Comparison of ENCODE assay signal across 21 mouse cellular contexts in genomic region chr12:108176366-108176765, GRCm38 (mm10). TPM values are rescaled to one million over a fixed set of nuclear protein-coding genes. Genes with fewer than 3 reads are reported as not detected.
DNase-seq lines count a peak whose midpoint lies in the region; ATAC-seq and TF ChIP-seq lines count a peak whose summit lies in the region.
"Had no signal": no experiment of that assay in that cellular context is flagged by ENCODE, and none has a peak within 500 bp of the region (broad histone marks: within the 10 kb centered on the region; RNA-seq: fewer than 3 reads in every experiment).

No protein-coding gene starts in this region.

- peaks cover 23% of the 10 kb centered on the region for H3K4me1 ChIP-seq in intestine, embryonic 15.5 days (replicated peaks)
- H3K4me1 ChIP-seq in intestine, postnatal 0 days (replicated peaks; ENCODE audit: control insufficient read depth, insufficient read depth, low read length), result 0 out of 2 replicates have a peak, but pooled peaks cover 3% of the 10 kb centered on the region
- H3K4me1 ChIP-seq in midbrain, embryonic 13.5 days (replicated peaks), result peaks cover 46% of the 10 kb centered on the region
- peaks cover 14% of the 10 kb centered on the region for H3K4me1 ChIP-seq in midbrain, embryonic 14.5 days (ENCODE audit: control insufficient read depth, insufficient read depth, low read length)
- H3K4me1 ChIP-seq in limb, embryonic 13.5 days, result peaks cover 45% of the 10 kb centered on the region
- H3K4me1 ChIP-seq in small intestine, adult 2 months (ENCODE audit: control insufficient read depth, insufficient read depth, insufficient read length, low read length), result peaks cover 22% of the 10 kb centered on the region
- peaks cover 34% of the 10 kb centered on the region for H3K4me1 ChIP-seq in hindbrain, embryonic 12.5 days

- no peak overlapping the region for H3K4me3 ChIP-seq in intestine, embryonic 15.5 days (replicated peaks)
- H3K4me3 ChIP-seq in intestine, postnatal 0 days (ENCODE audit: low read depth, low read length), result no peak overlapping the region
- no peak overlapping the region for H3K4me3 ChIP-seq in midbrain, embryonic 13.5 days (replicated peaks)
- no peak overlapping the region for H3K4me3 ChIP-seq in midbrain, embryonic 14.5 days (replicated peaks; ENCODE audit: low read depth, low read length)
- H3K4me3 ChIP-seq in limb, embryonic 13.5 days, result no peak overlapping the region
- no peak overlapping the region for H3K4me3 ChIP-seq in small intestine, adult 2 months (ENCODE audit: low read depth, low read length)
- no peak overlapping the region for H3K4me3 ChIP-seq in hindbrain, embryonic 12.5 days
- H3K4me3 ChIP-seq: forebrain, embryonic 15.5 days; heart, embryonic 10.5 days; hindbrain, embryonic 15.5 days; left cerebral cortex, adult 2 months; neural tube, embryonic 12.5 days had no signal

- 60% methylated on average over 3 of the region's 3 CpGs for WGBS in intestine, embryonic 15.5 days
- WGBS in intestine, postnatal 0 days, result 56% methylated on average over 3 of the region's 3 CpGs
- WGBS in midbrain, embryonic 13.5 days, result 74% methylated on average over 3 of the region's 3 CpGs
- 80% methylated on average over 3 of the region's 3 CpGs for WGBS in midbrain, embryonic 14.5 days
- WGBS in limb, embryonic 13.5 days, result 69% methylated on average over 3 of the region's 3 CpGs
- WGBS in small intestine, adult 2 months, result 39% methylated on average over 3 of the region's 3 CpGs
- WGBS in hindbrain, embryonic 12.5 days, result 77% methylated on average over 3 of the region's 3 CpGs

- 0 out of 2 replicates have a peak overlapping the region, but pooled peaks have one; percentile 9 for H3K4me2 ChIP-seq in intestine, embryonic 15.5 days (replicated peaks)
- no peak overlapping the region for H3K4me2 ChIP-seq in intestine, postnatal 0 days (replicated peaks; ENCODE audit: low read depth)
- H3K4me2 ChIP-seq in midbrain, embryonic 13.5 days (replicated peaks), result no peak overlapping the region
- no peak overlapping the region for H3K4me2 ChIP-seq in midbrain, embryonic 14.5 days (ENCODE audit: low read length)
- H3K4me2 ChIP-seq in limb, embryonic 13.5 days (replicated peaks), result peak overlapping the region; percentile 11; the same call in 1 of the 2 replicates
- no peak overlapping the region for H3K4me2 ChIP-seq in hindbrain, embryonic 12.5 days (replicated peaks)
- H3K4me2 ChIP-seq: forebrain, embryonic 15.5 days; neural tube, embryonic 12.5 days had no signal

- no peaks in the 10 kb centered on the region for H3K27me3 ChIP-seq in intestine, embryonic 15.5 days (replicated peaks)
- H3K27me3 ChIP-seq in intestine, postnatal 0 days (replicated peaks; ENCODE audit: control insufficient read depth, insufficient read depth, low read length), result no peaks in the 10 kb centered on the region
- H3K27me3 ChIP-seq in midbrain, embryonic 13.5 days, result no peaks in the 10 kb centered on the region
- no peaks in the 10 kb centered on the region for H3K27me3 ChIP-seq in midbrain, embryonic 14.5 days (ENCODE audit: control insufficient read depth, insufficient read depth, low read length)
- no peaks in the 10 kb centered on the region for H3K27me3 ChIP-seq in limb, embryonic 13.5 days
- no peaks in the 10 kb centered on the region for H3K27me3 ChIP-seq in small intestine, adult 2 months (ENCODE audit: control insufficient read depth, insufficient read depth, low read length)
- H3K27me3 ChIP-seq in hindbrain, embryonic 12.5 days, result no peaks in the 10 kb centered on the region
- H3K27me3 ChIP-seq: forebrain, embryonic 15.5 days; hindbrain, embryonic 15.5 days; neural tube, embryonic 12.5 days had no signal

- no peak for TF ChIP-seq POLR2A in small intestine, adult 2 months (IDR thresholded peaks at IDR 0.05; ENCODE audit: low read depth, low read length)

- no peak for ATAC-seq in intestine, embryonic 15.5 days
- no peak for ATAC-seq in intestine, postnatal 0 days
- ATAC-seq in midbrain, embryonic 13.5 days, result no peak
- no peak for ATAC-seq in midbrain, embryonic 14.5 days (ENCODE audit: low FRiP score, low TSS enrichment)
- ATAC-seq in limb, embryonic 13.5 days (ENCODE audit: low FRiP score, low read depth), result no peak
- ATAC-seq in hindbrain, embryonic 12.5 days (ENCODE audit: low FRiP score), result no peak
- ATAC-seq: forebrain, embryonic 15.5 days had no signal

- H3K9me3 ChIP-seq in intestine, embryonic 15.5 days, result no peaks in the 10 kb centered on the region
- H3K9me3 ChIP-seq in intestine, postnatal 0 days (ENCODE audit: control insufficient read depth), result no peaks in the 10 kb centered on the region
- H3K9me3 ChIP-seq in midbrain, embryonic 13.5 days, result no peaks in the 10 kb centered on the region
- H3K9me3 ChIP-seq in midbrain, embryonic 14.5 days (ENCODE audit: control insufficient read depth, low read length), result no peaks in the 10 kb centered on the region
- no peaks in the 10 kb centered on the region for H3K9me3 ChIP-seq in limb, embryonic 13.5 days
- H3K9me3 ChIP-seq in hindbrain, embryonic 12.5 days (replicated peaks), result no peaks in the 10 kb centered on the region
- H3K9me3 ChIP-seq: forebrain, embryonic 15.5 days; heart, embryonic 10.5 days; hindbrain, embryonic 15.5 days; neural tube, embryonic 12.5 days had no signal

- no peak overlapping the region for H3K27ac ChIP-seq in intestine, embryonic 15.5 days
- no peak overlapping the region; the same call in 1 of the 2 replicates for H3K27ac ChIP-seq in intestine, postnatal 0 days (ENCODE audit: low read depth, low read length)
- H3K27ac ChIP-seq in midbrain, embryonic 13.5 days, result no peak overlapping the region
- H3K27ac ChIP-seq in midbrain, embryonic 14.5 days (replicated peaks; ENCODE audit: low read depth, low read length), result no peak overlapping the region
- no peak overlapping the region for H3K27ac ChIP-seq in limb, embryonic 13.5 days
- peak overlapping the region; percentile 36; the same call in 1 of the 2 replicates for H3K27ac ChIP-seq in small intestine, adult 2 months (ENCODE audit: insufficient read depth, low read depth, low read length)
- H3K27ac ChIP-seq in hindbrain, embryonic 12.5 days, result no peak overlapping the region
- H3K27ac ChIP-seq: forebrain, embryonic 15.5 days; heart, embryonic 10.5 days; hindbrain, embryonic 15.5 days; left cerebral cortex, adult 2 months; neural tube, embryonic 12.5 days had no signal

- no peak overlapping the region for H3K9ac ChIP-seq in intestine, embryonic 15.5 days
- H3K9ac ChIP-seq in intestine, postnatal 0 days (ENCODE audit: low read depth, low read length), result no peak overlapping the region
- H3K9ac ChIP-seq in midbrain, embryonic 13.5 days (replicated peaks), result 0 out of 2 replicates have a peak overlapping the region, but pooled peaks have one; percentile 3
- no peak overlapping the region for H3K9ac ChIP-seq in midbrain, embryonic 14.5 days (replicated peaks; ENCODE audit: low read length)
- peak overlapping the region; percentile 27; the same call in 1 of the 2 replicates for H3K9ac ChIP-seq in limb, embryonic 13.5 days
- no peak overlapping the region for H3K9ac ChIP-seq in hindbrain, embryonic 12.5 days
- H3K9ac ChIP-seq: forebrain, embryonic 15.5 days; hindbrain, embryonic 15.5 days; neural tube, embryonic 12.5 days had no signal

- no peaks in the 10 kb centered on the region for H3K36me3 ChIP-seq in intestine, embryonic 15.5 days
- no peaks in the 10 kb centered on the region for H3K36me3 ChIP-seq in intestine, postnatal 0 days (ENCODE audit: control insufficient read depth, insufficient read depth)
- H3K36me3 ChIP-seq in midbrain, embryonic 13.5 days, result no peaks in the 10 kb centered on the region
- H3K36me3 ChIP-seq in midbrain, embryonic 14.5 days (ENCODE audit: control insufficient read depth, insufficient read depth, low read length), result no peaks in the 10 kb centered on the region
- H3K36me3 ChIP-seq in limb, embryonic 13.5 days, result no peaks in the 10 kb centered on the region; the same call in 1 of the 2 replicates
- no peaks in the 10 kb centered on the region for H3K36me3 ChIP-seq in small intestine, adult 2 months (ENCODE audit: control insufficient read depth, insufficient read depth, low read length)
- H3K36me3 ChIP-seq in hindbrain, embryonic 12.5 days, result no peaks in the 10 kb centered on the region
- H3K36me3 ChIP-seq: hindbrain, embryonic 15.5 days; neural tube, embryonic 12.5 days had no signal

- no peak for TF ChIP-seq CTCF in intestine, postnatal 0 days (IDR thresholded peaks at IDR 0.05; ENCODE audit: low read depth)
- no peak for TF ChIP-seq CTCF in small intestine, adult 2 months (IDR thresholded peaks at IDR 0.05; ENCODE audit: extremely low read depth, insufficient read length, insufficient replicate concordance, low read depth, low read length)

- no peak for DNase-seq in midbrain, embryonic 14.5 days
- no peak for DNase-seq in adrenal gland, postnatal 25 days
- DNase-seq: adrenal gland, adult 2 months; cerebellum, adult 9-10 months; gastrocnemius, postnatal 36 days; heart, postnatal 10 days; kidney, adult 8-10 months; kidney, postnatal 14 days; lung, postnatal 14 days; thymus, adult 2 months had no signal

RNA-seq across cellular contexts. Expression of gene Setd3, which starts 2.7 kb away (rescaled TPM):
- 91.7 and 97.9 TPM in 2 replicates for polyA plus RNA-seq in intestine, embryonic 15.5 days (2015; fragmentation: Nextera tagmentation; extraction: Ambion mirVana)
- polyA plus RNA-seq in intestine, postnatal 0 days (2015; fragmentation: Nextera tagmentation; extraction: Ambion mirVana), result 49.1 and 50.0 TPM in 2 replicates
- polyA plus RNA-seq in midbrain, embryonic 13.5 days (2015; fragmentation: Nextera tagmentation; extraction: Ambion mirVana), result 93.6 and 96.6 TPM in 2 replicates
- 75.5 and 93.3 TPM in 2 replicates for polyA plus RNA-seq in midbrain, embryonic 14.5 days (2014; fragmentation: Nextera tagmentation; extraction: Ambion mirVana)
- polyA plus RNA-seq in limb, embryonic 13.5 days (2015; fragmentation: Nextera tagmentation; extraction: Ambion mirVana), result 93.2 and 96.1 TPM in 2 replicates
- 4.2 and 8.9 TPM in 2 replicates for polyA plus RNA-seq in small intestine, adult 2 months (2012; rRNA removed)
- 108 and 118 TPM in 2 replicates for polyA plus RNA-seq in hindbrain, embryonic 12.5 days (2016; fragmentation: Nextera tagmentation; extraction: Ambion mirVana)
- 122 and 130 TPM in 2 replicates for total RNA-seq in adrenal gland, postnatal 25 days (2021)

RNA-seq across cellular contexts. Expression of gene Ccnk, which starts 3.0 kb away (rescaled TPM):
- 2.8 and 3.8 TPM in 2 replicates for polyA plus RNA-seq in intestine, embryonic 15.5 days (2015; fragmentation: Nextera tagmentation; extraction: Ambion mirVana)
- 3.0 and 3.3 TPM in 2 replicates for polyA plus RNA-seq in intestine, postnatal 0 days (2015; fragmentation: Nextera tagmentation; extraction: Ambion mirVana)
- polyA plus RNA-seq in midbrain, embryonic 13.5 days (2015; fragmentation: Nextera tagmentation; extraction: Ambion mirVana), result 4.4 and 4.7 TPM in 2 replicates
- polyA plus RNA-seq in midbrain, embryonic 14.5 days (2014; fragmentation: Nextera tagmentation; extraction: Ambion mirVana), result 6.0 and 7.4 TPM in 2 replicates
- 4.1 and 4.4 TPM in 2 replicates for polyA plus RNA-seq in limb, embryonic 13.5 days (2015; fragmentation: Nextera tagmentation; extraction: Ambion mirVana)
- 4.8 and 11.4 TPM in 2 replicates for polyA plus RNA-seq in small intestine, adult 2 months (2012; rRNA removed)
- polyA plus RNA-seq in hindbrain, embryonic 12.5 days (2016; fragmentation: Nextera tagmentation; extraction: Ambion mirVana), result 2.9 and 3.6 TPM in 2 replicates
- 33.4 and 34.6 TPM in 2 replicates for total RNA-seq in adrenal gland, postnatal 25 days (2021)

Comparison
In these comparisons a context has a peak if more than half of its experiments do, and no peak if none do; other contexts are left out.
1. H3K4me2 ChIP-seq: peak in intestine, embryonic 15.5 days (single experiment) and limb, embryonic 13.5 days (single experiment); none in intestine, postnatal 0 days (single experiment), midbrain, embryonic 13.5 days (single experiment), midbrain, embryonic 14.5 days (single experiment) and hindbrain, embryonic 12.5 days (single experiment).
2. H3K9ac ChIP-seq: peak in midbrain, embryonic 13.5 days (single experiment) and limb, embryonic 13.5 days (single experiment); none in intestine, embryonic 15.5 days (single experiment), intestine, postnatal 0 days (single experiment), midbrain, embryonic 14.5 days (single experiment) and hindbrain, embryonic 12.5 days (single experiment).